Mouse (Mus musculus) c-Kit-negative CD71-positive TER-119-positive erythroid progenitor cells, embryonic 14.5 days (primary cell): ENCODE measurements around the gene Snorc.
A peak's percentile ranks its signal among the peaks of the same experiment; 100 is the strongest.
"Not testable (repeated sequence)": the region's sequence is repeated elsewhere in the genome, so short reads cannot be mapped to it uniquely, and the experiment has no call there.

Experiments used
- DNase-seq: peaks from one replicate; pipeline ENCODE4 v3.0.0-alpha.2; 2013; ENCODE audit warnings: low read depth, low spot score

Snorc gene

DNA sequence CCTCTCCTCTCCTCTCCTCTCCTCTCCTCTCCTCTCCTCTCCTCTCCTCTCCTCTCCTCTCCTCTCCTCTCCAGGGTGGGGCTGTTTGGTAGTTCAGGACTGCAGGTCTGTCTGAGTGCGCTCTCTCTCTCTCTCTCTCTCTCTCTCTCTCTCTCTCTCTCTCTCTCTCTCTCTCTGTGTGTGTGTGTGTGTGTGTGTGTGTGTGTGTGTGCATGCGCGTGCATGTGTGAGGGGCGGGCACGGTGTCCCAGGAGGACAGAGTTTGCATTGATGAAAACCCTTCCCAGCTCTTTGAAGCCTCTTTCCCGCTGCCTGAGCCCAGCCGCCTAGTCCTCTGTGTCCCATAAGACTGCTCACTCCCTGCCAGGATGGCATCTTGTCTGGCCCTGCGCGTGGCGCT is at the start of gene Snorc:
TSS of gene Snorc (plus strand) at position 301 of the 400 bp plus-strand sequence.
- not testable (repeated sequence) for DNase-seq

DNA sequence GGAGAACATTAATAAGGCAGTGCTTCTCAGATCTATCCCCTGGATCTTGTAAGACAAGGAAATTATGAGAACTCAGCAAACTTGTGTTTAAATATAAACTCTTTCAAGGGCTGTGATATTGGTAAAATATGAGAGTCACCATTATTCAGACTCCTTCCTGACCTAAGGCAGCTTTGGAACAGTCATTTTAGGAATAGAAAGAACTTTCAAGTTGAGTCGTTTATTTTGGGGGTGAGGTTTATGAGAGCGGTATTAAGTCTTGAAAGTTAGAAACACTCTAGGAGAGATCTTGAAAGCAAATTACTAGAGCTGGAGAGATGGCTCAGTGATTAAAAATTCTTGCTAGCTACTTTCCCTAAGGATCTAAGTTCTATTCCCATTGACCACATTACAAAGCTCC is 34.9 kb upstream of the Snorc start:
- no peak for DNase-seq

GRCm38 (mm10) chr1:87436583-87436982 is 33.5 kb upstream of the Snorc start:
- no peak for DNase-seq

DNA sequence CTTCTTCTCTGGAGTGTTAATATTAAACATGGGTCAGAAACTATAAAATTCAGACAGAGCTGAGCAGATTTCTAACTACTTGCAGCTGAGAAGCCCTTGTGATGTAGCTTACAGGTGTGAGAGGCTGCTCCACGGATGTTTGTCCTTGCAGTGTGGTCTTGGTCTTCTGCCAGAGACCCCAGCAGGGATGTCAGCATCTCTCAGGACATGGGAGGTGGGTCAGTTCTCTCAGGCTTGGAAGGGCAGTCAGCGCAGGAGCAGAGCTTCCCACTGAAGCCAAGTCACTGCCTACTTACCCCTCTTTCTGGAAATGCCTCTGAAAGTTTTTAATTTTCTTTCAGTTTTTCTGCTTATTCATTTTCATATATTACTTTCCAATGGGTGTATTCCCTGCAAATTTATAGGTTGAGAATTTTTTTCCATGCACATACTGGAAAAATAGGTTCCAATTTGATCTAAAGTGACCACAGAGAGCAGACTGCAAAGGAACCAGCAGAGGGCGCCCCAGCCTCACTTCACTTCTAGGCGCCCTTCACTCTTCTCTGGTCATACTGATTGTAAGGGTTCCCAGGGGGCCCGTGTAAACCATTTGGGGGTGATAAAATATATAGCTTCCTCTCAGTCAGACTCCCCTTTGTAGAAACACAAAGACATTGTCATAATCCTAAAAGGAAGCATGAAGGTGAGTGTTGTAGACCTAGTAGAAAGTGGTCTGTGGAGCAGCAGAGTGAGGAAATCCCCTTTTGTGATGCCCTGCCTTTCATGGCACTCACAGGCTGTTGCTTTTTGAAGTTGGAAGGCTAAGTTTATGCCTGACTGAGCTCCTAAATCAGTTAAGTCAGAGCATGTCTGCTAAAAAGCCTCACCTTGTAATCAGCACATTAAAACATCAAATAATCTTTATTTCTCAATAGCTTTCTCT is 22.6 kb upstream of the Snorc start:
- peak; percentile 27 for DNase-seq

- DNase-seq: no peak
These were observed 20.6 kb upstream of the Snorc start for GRCm38 (mm10) chr1:87449432-87449831.

DNA sequence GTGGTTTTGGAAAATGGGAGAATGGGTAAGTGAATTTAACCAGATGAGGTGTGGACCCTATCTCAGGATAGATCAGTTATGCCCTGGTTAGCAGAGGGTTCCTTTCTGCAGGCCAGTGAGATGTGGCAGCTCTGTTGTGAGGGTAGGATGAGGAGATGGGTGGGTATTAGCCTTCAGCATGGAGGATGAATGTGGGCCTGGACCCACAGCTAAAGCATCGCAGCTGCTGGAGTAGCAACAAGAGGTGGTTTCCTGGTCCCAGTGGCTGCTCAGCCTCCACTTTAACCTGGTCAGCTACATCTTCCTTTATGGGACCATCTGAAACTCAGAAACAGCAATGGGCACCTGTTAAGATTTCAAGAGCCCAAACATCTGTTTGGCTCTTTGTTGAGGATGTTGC is 13.6 kb upstream of the Snorc start:
- no peak for DNase-seq

- no peak for DNase-seq
These were observed 12.0 kb upstream of the Snorc start for GRCm38 (mm10) chr1:87458045-87458444.

- DNase-seq: not testable (repeated sequence)
These were observed 10.2 kb upstream of the Snorc start for GRCm38 (mm10) chr1:87459856-87460255.

- DNase-seq: no peak
These were observed 2.6 kb upstream of the Snorc start for GRCm38 (mm10) chr1:87467469-87467868.

DNA sequence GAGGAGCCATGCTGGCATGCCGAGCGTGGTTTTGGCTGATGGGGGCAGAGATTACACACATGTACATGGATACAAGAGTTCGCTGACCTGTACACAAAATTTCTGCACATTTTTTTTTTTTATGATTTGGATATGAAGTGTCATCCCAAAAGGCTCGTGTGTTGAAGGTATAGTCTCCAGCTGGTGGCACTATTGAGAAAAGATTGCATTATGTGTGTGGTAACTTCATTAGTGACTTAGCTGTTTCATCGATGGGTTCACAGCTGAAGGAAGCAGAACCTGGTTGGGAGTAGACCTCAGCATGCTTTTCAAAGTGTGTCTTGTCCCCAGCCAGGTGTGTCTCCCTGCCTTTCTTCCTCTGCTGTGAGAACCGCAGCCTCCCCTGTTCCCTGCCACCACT is 1.8 kb upstream of the Snorc start:
- DNase-seq: no peak

GRCm38 (mm10) chr1:87471914-87472313 is 1.8 kb downstream of the Snorc start:
- DNase-seq: no peak

- no peak for DNase-seq
These were observed 2.5 kb downstream of the Snorc start for GRCm38 (mm10) chr1:87472576-87472975.

DNA sequence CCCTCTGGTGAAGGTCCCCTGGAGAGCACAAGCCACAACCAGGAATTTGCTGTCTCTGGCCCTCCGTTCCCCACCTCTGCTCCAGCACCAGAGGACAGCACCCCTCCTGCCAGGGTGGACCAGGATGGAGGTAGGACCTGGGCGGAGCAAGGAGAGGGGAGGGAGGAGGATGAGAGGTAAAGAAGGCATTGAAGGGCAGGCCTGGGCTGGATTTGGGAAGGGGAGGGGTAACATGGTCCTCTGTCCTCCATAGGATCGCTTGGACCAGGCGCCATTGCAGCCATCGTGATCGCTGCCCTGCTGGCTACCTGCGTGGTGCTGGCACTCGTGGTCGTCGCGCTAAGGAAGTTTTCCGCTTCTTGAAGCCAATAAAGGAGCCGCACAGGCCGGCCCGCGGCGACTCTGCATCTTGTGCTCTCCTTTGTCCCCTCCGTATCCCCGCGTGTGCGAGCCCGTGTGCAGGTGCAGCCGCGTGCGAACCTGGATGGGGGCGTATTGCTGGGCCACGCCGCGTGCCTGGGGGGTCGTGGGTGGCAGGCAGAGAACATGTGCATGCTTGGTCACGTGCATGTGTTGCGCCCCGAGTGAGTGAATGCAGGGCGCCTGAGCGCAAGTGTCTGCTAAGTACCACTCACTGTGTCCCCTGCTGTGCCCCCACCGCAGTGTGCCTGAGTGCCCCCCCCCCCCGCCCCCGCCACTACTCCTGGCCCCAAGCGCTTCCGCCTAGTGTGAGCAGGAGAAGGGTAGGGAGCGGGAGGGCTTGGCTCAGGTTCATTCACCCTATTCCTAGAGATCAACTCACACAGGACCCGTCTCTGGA is 5.2 kb downstream of the Snorc start:
- DNase-seq: no peak

- no peak for DNase-seq
These were observed 12.5 kb downstream of the Snorc start for GRCm38 (mm10) chr1:87482546-87482945.

- no peak for DNase-seq
These were observed 16.3 kb downstream of the Snorc start for GRCm38 (mm10) chr1:87486386-87486785.

DNA sequence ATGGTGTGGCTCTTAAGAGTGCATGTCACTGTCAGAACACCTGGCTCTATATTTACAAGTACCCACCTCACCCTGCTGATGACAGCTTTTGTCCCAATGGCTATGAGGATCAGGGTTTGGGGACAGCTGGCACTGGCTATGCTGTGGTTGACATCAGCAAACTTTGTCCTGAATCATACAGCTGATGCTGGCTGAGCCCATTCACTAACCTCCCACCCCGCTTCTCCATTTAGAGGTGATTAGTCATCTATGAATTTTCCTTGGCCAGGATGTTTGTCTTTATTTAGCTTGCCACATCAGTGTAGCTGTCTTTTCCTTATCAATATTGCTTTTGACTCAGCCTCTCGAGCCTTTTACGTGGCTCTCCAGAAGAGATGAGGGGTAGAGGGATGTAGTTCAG is 22.2 kb downstream of the Snorc start:
- no peak for DNase-seq

GRCm38 (mm10) chr1:87493542-87493941 is 23.5 kb downstream of the Snorc start:
- no peak for DNase-seq

GRCm38 (mm10) chr1:87505524-87505923 is 35.5 kb downstream of the Snorc start:
- DNase-seq: no peak

DNA sequence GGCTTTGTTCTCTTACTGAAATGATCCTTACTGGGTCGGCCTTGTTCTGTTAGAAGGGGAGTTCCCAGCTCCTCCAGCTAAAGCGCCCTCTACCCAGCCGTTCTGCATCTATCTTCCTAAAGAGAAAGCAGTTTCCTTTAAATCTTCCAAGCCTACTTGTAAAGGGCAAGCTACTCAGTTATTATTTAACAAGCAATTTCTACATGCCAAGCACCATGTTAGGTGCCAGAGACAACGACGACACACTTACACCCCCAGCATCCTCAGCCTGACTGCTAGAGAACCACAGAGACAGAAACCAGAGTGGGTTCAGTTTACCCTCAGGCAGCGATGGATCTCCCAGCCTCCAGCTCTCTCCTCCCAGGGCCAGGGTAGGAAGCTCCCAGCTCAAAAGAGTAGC is 37.8 kb downstream of the Snorc start:
- DNase-seq: no peak

GRCm38 (mm10) chr1:87508591-87509560 is 38.8 kb downstream of the Snorc start:
- no peak for DNase-seq

DNA sequence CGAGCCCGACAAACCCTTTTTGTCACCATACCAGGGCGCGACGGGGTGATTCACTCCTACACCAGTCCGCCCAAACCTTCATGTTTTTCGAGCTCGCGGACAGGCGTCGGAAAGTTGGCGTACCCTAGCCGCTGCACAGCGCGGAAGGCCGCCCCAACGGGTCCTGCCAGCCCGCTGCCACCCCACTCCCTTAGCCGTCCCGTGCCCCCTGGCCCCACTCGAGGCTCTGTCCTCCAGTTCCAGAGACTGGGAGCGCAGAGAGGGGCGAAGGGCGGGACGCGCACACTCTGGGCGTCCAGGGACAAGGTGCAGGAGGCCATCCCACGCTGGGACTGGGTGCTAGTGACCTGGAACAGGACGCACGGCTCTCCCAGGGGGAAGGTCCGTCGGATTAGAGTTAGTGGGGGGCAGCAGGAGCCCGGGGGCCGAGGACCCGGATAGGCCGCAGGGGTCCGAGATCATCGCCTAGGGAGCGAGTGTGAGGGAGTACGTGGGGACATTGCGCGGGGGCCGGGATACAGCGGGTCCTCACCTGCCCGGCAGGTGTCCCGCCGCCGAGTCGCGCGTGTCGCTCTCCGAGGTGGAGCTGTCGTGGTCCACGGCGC is 39.6 kb downstream of the Snorc start, which contains the start of gene Neu2:
TSS of gene Neu2 (plus strand) at position 329 of the 605 bp plus-strand sequence.
- no peak for DNase-seq
